Mouse (Mus musculus): Measurements from ENCODE around the gene Gm26897. TPM values are rescaled to one million over a fixed set of nuclear protein-coding genes. Genes with fewer than 3 reads are reported as not detected.

Gene Gm26897
- not detected in 2 replicates for polyA plus RNA-seq (2012; ENCODE audit: insufficient read depth, insufficient read length, low replicate concordance, missing spikeins)

DNA sequence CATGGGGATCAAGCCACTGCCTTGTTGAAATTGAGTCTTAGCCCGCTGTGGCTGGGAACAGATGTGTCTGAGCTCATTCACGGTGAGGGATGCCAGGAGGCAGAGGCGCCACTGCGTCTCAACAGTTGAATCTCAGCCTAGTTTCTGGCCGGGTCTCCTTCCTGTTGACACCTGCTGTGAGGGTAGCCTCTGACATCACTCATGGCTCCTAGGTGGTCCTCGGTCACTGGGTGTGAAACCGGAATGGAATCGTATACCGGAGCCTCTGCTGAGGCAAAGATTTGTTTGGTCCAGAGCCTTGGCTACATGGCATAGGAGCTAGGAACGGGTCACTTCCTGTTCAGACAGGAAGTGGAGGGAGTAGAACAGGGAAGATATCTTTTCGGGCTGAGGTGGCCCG is at the start of gene Gm26897:
Gene Gm26897 (plus strand): TSS at position 74 of the 400 bp plus-strand sequence.
- TF ChIP-seq POLR2A (IDR thresholded peaks at IDR 0.05; ENCODE audit: insufficient read depth, low read depth, low read length) (no peak), CTCF (IDR thresholded peaks at IDR 0.05; ENCODE audit: insufficient read depth, low read depth, low read length) (no peak)
- no peak within 1 kb of the TSS for H3K27ac ChIP-seq (ENCODE audit: insufficient read depth, low read depth, low read length)
- peaks cover 8% of the 10 kb centered on the region for H3K4me1 ChIP-seq (ENCODE audit: control insufficient read depth, insufficient read depth, low read length)
- WGBS: 87% methylated on average over 12 of the region's 12 CpGs
- H3K4me3 ChIP-seq (ENCODE audit: insufficient read depth, low read depth, low read length): no peak within 1 kb of the TSS

DNA sequence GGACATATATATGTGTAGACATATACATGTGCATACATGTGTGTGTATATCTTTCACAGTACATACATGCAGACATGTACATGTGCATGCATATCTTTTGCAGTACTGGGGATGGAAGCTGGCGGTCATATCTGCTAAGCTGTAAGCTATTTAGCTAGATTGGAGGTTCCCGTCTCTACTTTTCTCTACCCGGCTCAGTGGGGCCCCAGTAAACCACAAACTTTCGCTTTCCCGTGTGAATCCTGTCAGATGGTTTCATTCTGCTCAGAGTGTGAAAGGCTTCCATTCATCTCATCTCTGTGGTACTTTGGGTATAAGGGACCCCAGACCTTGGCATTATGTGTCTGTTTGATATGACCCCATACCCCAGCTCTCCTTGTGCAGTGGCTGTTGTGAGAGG is 46.4 kb upstream of the Gm26897 start:
- WGBS: 81% methylated on average over 5 of the region's 5 CpGs
- Histone ChIP-seq H3K4me3 (ENCODE audit: insufficient read depth, low read depth, low read length) (no peak overlapping the region), H3K4me1 (ENCODE audit: control insufficient read depth, insufficient read depth, low read length) (peaks cover 4% of the 10 kb centered on the region; the same call in 1 of the 2 replicates), H3K27ac (ENCODE audit: insufficient read depth, low read depth, low read length) (no peak overlapping the region)
- TF ChIP-seq CTCF (IDR thresholded peaks at IDR 0.05; ENCODE audit: insufficient read depth, low read depth, low read length) (no peak), POLR2A (IDR thresholded peaks at IDR 0.05; ENCODE audit: insufficient read depth, low read depth, low read length) (no peak)

DNA sequence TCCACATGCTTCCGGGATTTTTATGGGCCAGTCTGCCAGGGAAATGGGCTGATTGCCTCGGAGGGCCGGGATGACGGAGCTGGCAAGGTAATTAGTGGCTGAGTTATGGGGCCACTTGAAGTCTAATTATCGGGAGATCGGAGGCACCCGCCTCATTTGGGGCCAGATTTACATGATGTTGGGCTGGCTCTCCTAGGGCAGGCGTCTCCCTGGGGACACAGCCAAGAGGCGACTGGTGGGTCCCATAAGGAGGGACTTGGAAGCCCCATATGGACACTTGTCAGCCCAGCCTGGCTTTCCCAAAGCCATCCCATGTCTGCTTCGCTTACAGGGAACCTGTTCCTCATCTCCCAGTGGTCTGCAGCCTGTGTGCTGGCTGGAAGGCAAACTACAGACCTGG is 45.1 kb upstream of the Gm26897 start:
- H3K27ac ChIP-seq (ENCODE audit: insufficient read depth, low read depth, low read length): no peak overlapping the region
- H3K4me1 ChIP-seq (ENCODE audit: control insufficient read depth, insufficient read depth, low read length): peaks cover 4% of the 10 kb centered on the region; the same call in 1 of the 2 replicates
- no peak overlapping the region for H3K4me3 ChIP-seq (ENCODE audit: insufficient read depth, low read depth, low read length)
- no peak for TF ChIP-seq CTCF (IDR thresholded peaks at IDR 0.05; ENCODE audit: insufficient read depth, low read depth, low read length)
- no peak for TF ChIP-seq POLR2A (IDR thresholded peaks at IDR 0.05; ENCODE audit: insufficient read depth, low read depth, low read length)
- 67% methylated on average over 10 of the region's 10 CpGs for WGBS

DNA sequence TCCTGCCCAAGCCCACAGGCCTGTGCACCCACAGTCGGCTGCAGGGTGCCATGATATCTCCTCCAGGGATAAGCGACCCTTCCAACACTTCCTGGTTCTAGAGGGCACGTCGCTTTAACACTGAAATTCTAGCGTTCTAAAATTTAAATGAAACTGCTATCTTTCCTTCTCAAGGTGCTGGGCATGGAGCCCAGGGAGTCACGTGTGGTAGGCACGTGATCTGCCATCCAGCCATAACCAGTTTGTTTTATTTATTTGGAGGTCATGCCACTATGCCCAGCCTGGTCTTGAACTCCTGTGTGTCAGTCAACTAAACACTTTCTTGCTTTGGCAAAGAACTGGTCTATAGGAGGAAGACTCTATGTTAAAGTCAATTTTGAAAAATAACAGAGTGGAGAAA is 35.7 kb upstream of the Gm26897 start:
- WGBS: 69% methylated on average over 7 of the region's 7 CpGs

DNA sequence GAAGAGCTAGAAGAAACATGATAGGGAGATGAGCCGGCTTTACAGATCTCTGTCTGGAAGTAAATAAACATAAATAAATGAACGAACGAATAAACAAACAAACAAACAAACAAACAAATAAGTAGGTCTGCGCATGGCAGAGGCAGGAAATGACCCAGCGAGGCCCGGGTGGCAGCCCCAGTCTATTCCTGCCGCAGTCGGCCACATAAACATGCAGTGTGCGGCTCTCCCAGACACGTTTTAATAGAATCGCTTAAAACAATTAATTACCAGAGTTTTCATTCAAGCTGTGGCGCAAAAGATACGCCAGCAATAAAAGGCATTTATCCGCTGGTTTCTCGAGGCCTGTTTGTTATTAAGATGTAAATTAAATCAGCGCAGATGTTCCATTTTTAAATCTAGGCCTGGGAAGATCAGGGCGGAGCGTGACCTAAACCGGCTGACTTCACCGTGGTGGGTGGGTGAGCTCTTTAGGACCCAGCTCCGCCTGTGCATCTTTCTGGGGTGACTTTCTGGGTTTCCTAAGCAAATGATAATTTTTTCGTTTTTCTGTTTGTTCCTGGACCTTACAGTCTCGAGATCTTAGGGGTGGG is 33.9 kb upstream of the Gm26897 start:
- no peak overlapping the region for H3K4me3 ChIP-seq (ENCODE audit: insufficient read depth, low read depth, low read length)
- no peak for TF ChIP-seq CTCF (IDR thresholded peaks at IDR 0.05; ENCODE audit: insufficient read depth, low read depth, low read length)
- H3K27ac ChIP-seq (ENCODE audit: insufficient read depth, low read depth, low read length): no peak overlapping the region
- peaks cover 17% of the 10 kb centered on the region for H3K4me1 ChIP-seq (ENCODE audit: control insufficient read depth, insufficient read depth, low read length)
- WGBS: 60% methylated on average over 23 of the region's 23 CpGs

More for the DNA sequence above, 35.7 kb upstream of the Gm26897 start:
- peaks cover 12% of the 10 kb centered on the region for H3K4me1 ChIP-seq (ENCODE audit: control insufficient read depth, insufficient read depth, low read length)
- TF ChIP-seq POLR2A (IDR thresholded peaks at IDR 0.05; ENCODE audit: insufficient read depth, low read depth, low read length): no peak
- TF ChIP-seq CTCF (IDR thresholded peaks at IDR 0.05; ENCODE audit: insufficient read depth, low read depth, low read length): no peak
- no peak overlapping the region for H3K4me3 ChIP-seq (ENCODE audit: insufficient read depth, low read depth, low read length)
- H3K27ac ChIP-seq (ENCODE audit: insufficient read depth, low read depth, low read length): no peak overlapping the region

DNA sequence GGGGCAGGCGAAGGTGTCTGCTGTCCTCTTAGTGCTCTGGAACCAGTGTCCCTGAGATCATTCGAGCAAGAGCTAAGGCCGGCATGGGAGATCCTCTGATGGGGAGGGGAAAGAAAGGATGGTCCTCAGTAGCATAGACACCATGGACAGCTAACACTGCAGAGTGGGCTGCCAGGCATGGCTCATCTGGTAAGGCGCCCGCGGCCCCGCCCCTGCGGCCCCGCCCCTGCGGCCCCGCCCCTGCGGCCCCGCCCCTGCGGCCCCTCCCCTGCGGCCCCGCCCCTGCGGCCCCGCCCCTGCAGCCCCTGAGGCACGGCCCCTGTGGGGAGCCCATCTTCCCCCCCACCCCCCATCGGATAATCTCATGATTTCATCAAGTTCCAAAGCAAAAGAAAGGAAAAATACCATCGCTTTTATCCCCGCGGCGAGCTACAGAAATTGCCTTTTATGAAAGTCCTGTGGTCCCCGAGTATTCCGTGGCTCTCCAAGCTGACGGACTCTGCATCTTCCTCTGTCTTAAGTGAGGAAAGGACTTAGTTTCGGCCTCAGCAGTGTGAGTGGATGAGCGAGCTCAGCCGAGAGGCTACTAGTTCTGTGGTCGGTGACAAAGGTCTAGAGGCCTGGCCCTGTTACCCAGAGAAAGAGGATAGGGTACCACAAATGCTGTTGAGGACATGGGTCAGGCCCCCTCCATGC is 31.9 kb upstream of the Gm26897 start:
- Histone ChIP-seq H3K4me1 (ENCODE audit: control insufficient read depth, insufficient read depth, low read length) (peaks cover 17% of the 10 kb centered on the region), H3K4me3 (ENCODE audit: insufficient read depth, low read depth, low read length) (no peak overlapping the region), H3K27ac (ENCODE audit: insufficient read depth, low read depth, low read length) (no peak overlapping the region)
- TF ChIP-seq CTCF (IDR thresholded peaks at IDR 0.05; ENCODE audit: insufficient read depth, low read depth, low read length) (no peak), POLR2A (IDR thresholded peaks at IDR 0.05; ENCODE audit: insufficient read depth, low read depth, low read length) (no peak)
- WGBS: 23% methylated on average over 31 of the region's 31 CpGs

DNA sequence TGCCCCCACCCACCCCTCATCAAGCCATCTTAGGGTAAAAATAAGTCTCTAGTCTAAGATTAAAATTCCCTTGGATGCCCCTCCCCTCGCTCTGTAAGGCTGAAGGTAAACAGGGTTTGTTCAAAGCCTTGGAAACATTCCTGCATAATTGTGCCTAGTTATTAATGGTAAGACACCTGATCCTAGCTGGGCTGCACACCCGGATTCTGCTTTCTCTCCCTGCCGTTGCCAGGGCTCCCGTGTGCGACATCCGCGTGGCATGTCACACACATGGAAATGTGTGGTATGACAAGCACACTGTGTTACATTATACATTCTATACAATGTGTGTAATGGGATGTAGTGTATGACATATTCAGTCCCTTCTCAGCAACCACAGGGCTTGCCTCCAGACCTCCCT is 30.1 kb upstream of the Gm26897 start:
- no peak for TF ChIP-seq CTCF (IDR thresholded peaks at IDR 0.05; ENCODE audit: insufficient read depth, low read depth, low read length)
- TF ChIP-seq POLR2A (IDR thresholded peaks at IDR 0.05; ENCODE audit: insufficient read depth, low read depth, low read length): no peak
- Histone ChIP-seq H3K27ac (ENCODE audit: insufficient read depth, low read depth, low read length) (no peak overlapping the region), H3K4me1 (ENCODE audit: control insufficient read depth, insufficient read depth, low read length) (peaks cover 17% of the 10 kb centered on the region), H3K4me3 (ENCODE audit: insufficient read depth, low read depth, low read length) (no peak overlapping the region)
- WGBS: 78% methylated on average over 7 of the region's 7 CpGs

DNA sequence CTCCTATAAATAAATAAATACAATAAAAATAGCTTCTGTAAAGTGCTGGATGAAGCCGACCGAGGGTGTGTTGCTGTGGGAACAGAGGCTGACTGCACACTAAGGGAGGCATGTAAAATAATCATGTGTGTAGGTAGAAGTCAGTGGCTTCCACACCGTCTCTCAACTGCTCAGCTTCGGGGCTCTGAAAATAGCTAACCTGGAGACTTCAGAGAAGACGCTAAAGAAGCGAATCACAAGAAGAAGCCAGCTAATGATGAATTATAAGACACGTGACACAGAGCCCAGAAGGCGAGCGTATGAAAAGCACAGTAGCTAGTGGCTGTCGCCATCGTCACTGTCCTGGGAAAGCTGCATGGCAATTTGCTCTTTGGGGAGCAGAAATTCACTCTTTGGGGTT is 29.4 kb upstream of the Gm26897 start:
- Histone ChIP-seq H3K4me3 (ENCODE audit: insufficient read depth, low read depth, low read length) (no peak overlapping the region), H3K27ac (ENCODE audit: insufficient read depth, low read depth, low read length) (no peak overlapping the region), H3K4me1 (ENCODE audit: control insufficient read depth, insufficient read depth, low read length) (peaks cover 19% of the 10 kb centered on the region)
- WGBS: 40% methylated on average over 11 of the region's 11 CpGs
- no peak for TF ChIP-seq CTCF (IDR thresholded peaks at IDR 0.05; ENCODE audit: insufficient read depth, low read depth, low read length)
- no peak for TF ChIP-seq POLR2A (IDR thresholded peaks at IDR 0.05; ENCODE audit: insufficient read depth, low read depth, low read length)

DNA sequence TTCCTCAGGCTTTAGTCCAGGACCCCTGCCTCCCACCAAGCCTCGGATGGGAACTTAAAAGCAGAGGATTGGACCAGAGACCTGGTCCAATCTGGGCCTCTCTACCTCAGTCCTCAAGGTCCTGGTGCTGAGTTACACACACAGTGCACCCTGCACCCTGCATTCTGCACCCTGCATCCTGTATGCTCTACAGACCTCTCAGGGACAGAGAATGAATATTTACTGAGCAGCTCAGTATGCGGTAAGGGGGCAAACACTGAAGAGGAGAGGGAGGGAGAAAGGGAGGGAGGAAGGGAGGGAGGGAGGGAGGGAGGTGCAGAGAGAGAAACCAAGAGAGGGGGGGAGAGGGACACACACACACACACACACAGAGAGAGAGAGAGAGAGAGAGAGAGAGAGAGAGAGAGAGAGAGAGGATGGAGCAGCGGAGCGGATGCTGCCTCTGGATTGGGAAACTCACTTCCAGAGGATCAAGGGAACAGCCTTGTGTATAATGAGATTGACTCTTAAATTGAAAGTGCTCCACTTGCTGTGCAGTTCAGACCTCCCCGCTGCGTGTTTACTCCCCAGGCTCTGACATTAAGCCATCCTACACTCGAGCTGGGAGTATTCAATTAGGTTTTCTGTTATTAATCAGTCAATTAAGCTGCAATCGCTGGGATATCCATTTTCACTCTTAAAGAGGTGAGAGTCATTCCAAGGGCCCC is 24.4 kb upstream of the Gm26897 start:
- 47% methylated on average over 8 of the region's 8 CpGs for WGBS
- TF ChIP-seq CTCF (IDR thresholded peaks at IDR 0.05; ENCODE audit: insufficient read depth, low read depth, low read length) (no peak), POLR2A (IDR thresholded peaks at IDR 0.05; ENCODE audit: insufficient read depth, low read depth, low read length) (no peak)
- no peak overlapping the region for H3K27ac ChIP-seq (ENCODE audit: insufficient read depth, low read depth, low read length)
- H3K4me1 ChIP-seq (ENCODE audit: control insufficient read depth, insufficient read depth, low read length): peaks cover 3% of the 10 kb centered on the region; the same call in 1 of the 2 replicates
- H3K4me3 ChIP-seq (ENCODE audit: insufficient read depth, low read depth, low read length): no peak overlapping the region
